Mouse (Mus musculus) myocyte (in vitro differentiated cells): Measurements from ENCODE around the gene Dnal1. TPM values are rescaled to one million over a fixed set of nuclear protein-coding genes. Genes with fewer than 3 reads are reported as not detected.

ENCODE experiments used
- H3K27me3 ChIP-seq: one replicate; pipeline ENCODE4 v1.6.1; 2011; ENCODE audit not compliant: control insufficient read depth, insufficient read depth, insufficient read length
- H3K36me3 ChIP-seq: one replicate; pipeline ENCODE4 v1.6.1; 2011; ENCODE audit not compliant: control insufficient read depth, insufficient read depth
- H3K4me2 ChIP-seq: one replicate; pipeline ENCODE4 v1.6.1; 2011; ENCODE audit warnings: low read depth, control low read depth
- H3K4me3 ChIP-seq: one replicate; pipeline ENCODE4 v1.5.1; 2011; ENCODE audit warnings: mild to moderate bottlenecking, control low read depth, moderate library complexity
- H3K79me2 ChIP-seq: one replicate; pipeline ENCODE4 v1.6.1; 2011; ENCODE audit not compliant: control insufficient read depth, insufficient read depth
- H3ac ChIP-seq: one replicate; pipeline ENCODE4 v1.6.1; 2011; ENCODE audit not compliant: control insufficient read depth, insufficient read length
- CEBPB ChIP-seq: IDR thresholded peaks from 2 replicates; pipeline ENCODE4 v1.6.1; 2011; ENCODE audit warnings: mild to moderate bottlenecking, moderate library complexity; ENCODE audit not compliant: poor library complexity, insufficient read depth, severe bottlenecking
- E2F4 ChIP-seq: IDR thresholded peaks from one replicate; pipeline ENCODE4 v1.6.1; 2011; ENCODE audit warnings: mild to moderate bottlenecking, control low read depth, moderate library complexity; ENCODE audit not compliant: insufficient read depth
- MAX ChIP-seq: IDR thresholded peaks from one replicate; pipeline ENCODE4 v1.6.1; 2011; ENCODE audit warnings: low read depth, mild to moderate bottlenecking, control low read depth
- MYOD1 ChIP-seq, 3 experiments: IDR thresholded peaks; one replicate each; pipeline ENCODE4 v1.6.1; 2011; ENCODE audit warnings: control low read depth in 2 of 3, low read depth in 2 of 3, mild to moderate bottlenecking in 2 of 3, moderate library complexity in 1 of 3; ENCODE audit not compliant: insufficient read length in 2 of 3, control insufficient read depth in 1 of 3
- MYOG ChIP-seq, 3 experiments: IDR thresholded peaks; one replicate each; pipeline ENCODE4 v1.6.1; 2011; ENCODE audit warnings: control low read depth in 2 of 3, low read depth in 2 of 3, mild to moderate bottlenecking in 2 of 3; ENCODE audit not compliant: insufficient read length in 2 of 3, control insufficient read depth in 1 of 3, insufficient read depth in 1 of 3
- POLR2A ChIP-seq: IDR thresholded peaks from one replicate; pipeline ENCODE4 v1.6.1; 2011; ENCODE audit warnings: low read depth, mild to moderate bottlenecking, control low read depth, moderate library complexity; ENCODE audit not compliant: insufficient read length
- POLR2AphosphoS2 ChIP-seq: IDR thresholded peaks from one replicate; pipeline ENCODE4 v1.6.1; 2011; ENCODE audit warnings: low read depth, control low read depth; ENCODE audit not compliant: insufficient read length
- REST ChIP-seq: IDR thresholded peaks from one replicate; pipeline ENCODE4 v1.6.1; 2011; ENCODE audit warnings: mild to moderate bottlenecking, control low read depth, moderate library complexity; ENCODE audit not compliant: insufficient read depth, insufficient read length
- SRF ChIP-seq: IDR thresholded peaks from one replicate; pipeline ENCODE4 v1.6.1; 2011; ENCODE audit warnings: low read depth; ENCODE audit not compliant: control insufficient read depth, insufficient read length
- TCF12 ChIP-seq: IDR thresholded peaks from one replicate; pipeline ENCODE4 v1.6.1; 2011; ENCODE audit warnings: mild to moderate bottlenecking, control low read depth; ENCODE audit not compliant: poor library complexity, insufficient read depth, severe bottlenecking
- TCF3 ChIP-seq: IDR thresholded peaks from one replicate; pipeline ENCODE4 v1.6.1; 2011; ENCODE audit warnings: low read depth, control low read depth; ENCODE audit not compliant: insufficient read length
- USF1 ChIP-seq: IDR thresholded peaks from one replicate; pipeline ENCODE4 v1.6.1; 2011; ENCODE audit warnings: low read depth, mild to moderate bottlenecking, control low read depth, moderate library complexity
- polyA plus RNA-seq: library from polyadenylated mRNA; unstranded; fragments of >200 nt; fragmentation: generic; extraction: Trizol; gene quantifications from one replicate; pipeline ENCODE4 v1.2.1, GENCODE M21; 2012; ENCODE audit warnings: missing spikeins

Dnal1 gene
- polyA plus RNA-seq, 1 experiment: 11.4 TPM

- Histone ChIP-seq H3ac (peak overlapping the region; percentile 98), H3K27me3 (no peaks in the 10 kb centered on the region), H3K36me3 (no peaks in the 10 kb centered on the region), H3K4me3 (peak overlapping the region; percentile 71), H3K4me2 (peak overlapping the region; percentile 93), H3K79me2 (peaks cover 75% of the 10 kb centered on the region)
- TF ChIP-seq CEBPB: no peak
- TF ChIP-seq POLR2A: no peak
- no peak for TF ChIP-seq E2F4
- no peak for TF ChIP-seq TCF3
- TF ChIP-seq MYOG (IDR thresholded peaks at IDR 0.05; ENCODE audit: control insufficient read depth in 1 of 3, insufficient read depth in 1 of 3, insufficient read length in 2 of 3, low read depth in 2 of 3): no peak
- TF ChIP-seq REST: no peak
- no peak for TF ChIP-seq POLR2AphosphoS2
- TF ChIP-seq SRF: no peak
- TF ChIP-seq TCF12: no peak
- TF ChIP-seq USF1: no peak
- no peak for TF ChIP-seq MYOD1 (IDR thresholded peaks at IDR 0.05; ENCODE audit: control insufficient read depth in 1 of 3, insufficient read length in 2 of 3, low read depth in 2 of 3)
- TF ChIP-seq MAX: no peak
Observed at GRCm38 (mm10) chr12:84191770-84192169, 77.6 kb downstream of the Dnal1 start.

- peak overlapping the region; percentile 71 for H3K4me3 ChIP-seq
Observed at GRCm38 (mm10) chr12:84192280-84192679, 78.1 kb downstream of the Dnal1 start.

GRCm38 (mm10) chr12:84192741-84193641 lies 78.8 kb downstream of the Dnal1 start:
- Histone ChIP-seq H3K27me3 (no peaks in the 10 kb centered on the region), H3ac (peak overlapping the region; percentile 98), H3K36me3 (no peaks in the 10 kb centered on the region), H3K79me2 (peaks cover 70% of the 10 kb centered on the region), H3K4me2 (peak overlapping the region; percentile 93), H3K4me3 (peak overlapping the region; percentile 71)
- TF ChIP-seq MYOD1 (IDR thresholded peaks at IDR 0.05; ENCODE audit: control insufficient read depth in 1 of 3, insufficient read length in 2 of 3, low read depth in 2 of 3): peak in 1 of 3 experiments; percentile 59
- no peak for TF ChIP-seq TCF3
- peak; percentile 1 for TF ChIP-seq E2F4

More at GRCm38 (mm10) chr12:84192280-84192679, 78.1 kb downstream of the Dnal1 start:
- Histone ChIP-seq H3K79me2 (peaks cover 75% of the 10 kb centered on the region), H3K36me3 (no peaks in the 10 kb centered on the region), H3K27me3 (no peaks in the 10 kb centered on the region), H3ac (peak overlapping the region; percentile 98), H3K4me2 (peak overlapping the region; percentile 93)
- peak in 1 of 3 experiments; percentile 63 for TF ChIP-seq MYOG (IDR thresholded peaks at IDR 0.05; ENCODE audit: control insufficient read depth in 1 of 3, insufficient read depth in 1 of 3, insufficient read length in 2 of 3, low read depth in 2 of 3)
- no peak for TF ChIP-seq TCF12
- TF ChIP-seq TCF3: no peak

- H3K79me2 ChIP-seq: peaks cover 64% of the 10 kb centered on the region
- H3K27me3 ChIP-seq: no peaks in the 10 kb centered on the region
- H3K4me2 ChIP-seq: peak overlapping the region; percentile 93
- TF ChIP-seq POLR2AphosphoS2 (peak; percentile 74), CEBPB (peak; percentile 99), MYOG (IDR thresholded peaks at IDR 0.05; ENCODE audit: control insufficient read depth in 1 of 3, insufficient read depth in 1 of 3, insufficient read length in 2 of 3, low read depth in 2 of 3) (peak in 1 of 3 experiments; percentile 38), MAX (peak; percentile 50), POLR2A (peak; percentile 86), E2F4 (no peak), REST (no peak), SRF (peak; percentile 99), USF1 (no peak), MYOD1 (IDR thresholded peaks at IDR 0.05; ENCODE audit: control insufficient read depth in 1 of 3, insufficient read length in 2 of 3, low read depth in 2 of 3) (peak in 1 of 3 experiments; percentile 58), TCF3 (no peak), TCF12 (no peak)
- peak overlapping the region; percentile 71 for H3K4me3 ChIP-seq
- H3ac ChIP-seq: peak overlapping the region; percentile 98
- H3K36me3 ChIP-seq: no peaks in the 10 kb centered on the region
Observed at GRCm38 (mm10) chr12:84193642-84194399, 79.7 kb downstream of the Dnal1 start.
